Mouse (Mus musculus) heart, postnatal 25 days (tissue): ENCODE data around the gene Cfc1. TPM values are rescaled to one million over a fixed set of nuclear protein-coding genes. Genes with fewer than 3 reads are reported as not detected.

ENCODE experiments used
- DNase-seq: peaks from one replicate; pipeline ENCODE4 v3.0.0; 2022; ENCODE audit warnings: low spot score
- intact Hi-C: fragments of 180-260 bp; cut with DNase I; formaldehyde crosslinking; loops from one replicate; pipeline ENCODE4 v1.15.1; 2025
- total RNA-seq, 2 experiments: library from RNA; stranded (reverse); gene quantifications; 2 replicates each; pipeline ENCODE4 v1.2.3; 2021

The Cfc1 gene
- total RNA-seq, 2 experiments from 2014 or later = not detected

- intact Hi-C loops = no loop called here
- DNase-seq = no peak
Measured at GRCm38 (mm10) chr1:34536767-34537485, 1.5 kb downstream of the Cfc1 start.

- intact Hi-C loops = no loop called here
- DNase-seq = no peak
Measured at GRCm38 (mm10) chr1:34547074-34547473, 11.6 kb downstream of the Cfc1 start.

DNA sequence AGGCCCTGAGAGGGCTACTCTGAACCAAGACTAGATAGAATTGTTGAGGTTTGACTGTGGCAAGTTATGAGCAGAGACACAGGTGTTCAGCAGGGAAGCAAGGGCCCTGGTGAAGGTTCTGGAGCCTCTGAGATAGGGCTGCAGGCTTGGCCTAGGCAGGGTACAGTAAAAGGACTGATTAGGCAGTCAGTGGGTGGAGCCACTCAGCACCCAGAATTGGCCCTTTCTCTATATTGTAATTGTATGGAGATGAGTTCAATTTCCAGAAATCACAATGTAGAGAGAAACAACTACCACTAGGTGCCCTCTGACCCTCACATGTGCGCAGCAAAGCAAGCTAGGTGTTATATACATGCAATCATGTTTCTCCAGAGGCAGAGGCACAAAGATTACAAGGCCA is 18.2 kb downstream of the Cfc1 start:
- intact Hi-C loops = no loop called here
- no peak for DNase-seq

GRCm38 (mm10) chr1:34554275-34554674 is 18.8 kb downstream of the Cfc1 start:
- intact Hi-C loops = no loop called here
- no peak for DNase-seq

DNA sequence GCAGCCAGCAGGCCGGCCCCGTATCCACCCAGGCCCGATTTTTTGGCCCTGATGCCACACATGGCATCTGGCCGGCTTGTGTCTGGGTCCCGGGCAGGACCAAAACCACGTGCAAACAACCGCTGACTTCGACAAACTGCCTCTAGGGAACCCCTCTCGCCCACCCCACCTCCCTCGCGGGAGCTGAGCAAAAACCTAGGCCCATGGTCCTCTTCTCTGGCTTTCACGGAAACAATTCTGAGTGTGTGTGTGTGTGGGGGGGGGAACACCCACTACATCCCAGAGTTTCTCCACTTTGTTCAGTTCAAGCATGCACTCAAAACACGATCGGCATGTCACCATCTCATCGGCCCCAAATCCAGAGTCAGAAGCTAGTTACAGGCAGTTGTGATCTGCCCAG is 25.4 kb downstream of the Cfc1 start, which contains the start of gene Prss40:
TSS of gene Prss40 (minus strand) at position 101 of the 400 bp plus-strand sequence.
- intact Hi-C loops = no loop called here
- no peak for DNase-seq

GRCm38 (mm10) chr1:34564383-34565045 is 29.1 kb downstream of the Cfc1 start:
- DNase-seq = no peak
- intact Hi-C loops = no loop called here

- intact Hi-C loops = no loop called here
- no peak for DNase-seq
Measured at GRCm38 (mm10) chr1:34568120-34568519, 32.7 kb downstream of the Cfc1 start.

- intact Hi-C loops = no loop called here
- no peak for DNase-seq
Measured at GRCm38 (mm10) chr1:34569876-34570275, 34.4 kb downstream of the Cfc1 start.

GRCm38 (mm10) chr1:34571431-34571830 is 36.0 kb downstream of the Cfc1 start:
- no peak for DNase-seq
- intact Hi-C loops = no loop called here

- intact Hi-C loops = no loop called here
- no peak for DNase-seq
Measured at GRCm38 (mm10) chr1:34573221-34573620, 37.8 kb downstream of the Cfc1 start.

DNA sequence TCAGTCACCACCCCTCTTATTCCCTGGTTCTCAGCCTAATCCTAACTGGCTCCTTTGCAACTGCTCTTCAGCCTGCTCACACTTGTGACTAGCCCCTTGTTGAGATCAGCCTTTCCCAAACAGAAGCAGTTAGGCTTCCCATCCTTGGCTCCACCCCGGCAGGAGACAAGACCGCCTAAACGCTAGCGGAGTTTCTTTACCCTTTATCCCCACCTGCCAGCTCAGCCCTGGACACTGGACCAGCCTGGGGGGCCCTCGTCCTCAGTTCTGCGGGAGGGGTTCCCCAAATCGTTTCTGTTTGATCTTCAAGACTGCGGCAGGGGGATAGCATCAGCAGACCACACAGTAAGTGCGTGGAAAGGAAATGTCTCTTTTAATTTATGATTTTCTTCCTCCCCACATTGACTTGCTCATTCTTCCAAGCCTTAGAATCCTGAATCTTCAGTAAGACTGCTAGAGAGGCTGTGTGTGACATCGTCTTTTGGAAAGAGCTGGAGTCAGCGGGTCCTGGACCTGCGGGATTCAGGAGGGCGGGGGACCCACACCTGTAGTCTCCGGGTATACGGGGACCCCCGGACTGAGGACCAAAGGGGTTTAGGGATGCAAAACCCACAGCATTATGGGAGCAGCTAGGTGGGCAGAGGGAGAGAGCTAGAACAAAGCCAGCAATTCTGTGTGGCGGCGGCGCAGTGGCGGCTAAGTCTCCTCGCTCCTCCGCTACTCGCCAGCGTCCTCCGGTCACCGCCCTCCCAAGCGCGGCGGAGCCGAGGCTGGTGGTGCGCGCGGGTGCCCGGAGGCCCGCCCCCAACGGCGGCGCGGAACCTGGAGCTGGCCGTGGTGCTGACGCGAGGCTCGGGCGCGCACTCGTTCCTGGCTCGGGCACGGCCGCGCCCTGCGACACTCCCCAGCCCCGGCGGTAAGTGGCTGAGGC is 43.7 kb downstream of the Cfc1 start, which contains the start of gene Amer3:
TSS of gene Amer3 (plus strand) at position 807 of the 931 bp plus-strand sequence.
- intact Hi-C loops = no loop called here

DNA sequence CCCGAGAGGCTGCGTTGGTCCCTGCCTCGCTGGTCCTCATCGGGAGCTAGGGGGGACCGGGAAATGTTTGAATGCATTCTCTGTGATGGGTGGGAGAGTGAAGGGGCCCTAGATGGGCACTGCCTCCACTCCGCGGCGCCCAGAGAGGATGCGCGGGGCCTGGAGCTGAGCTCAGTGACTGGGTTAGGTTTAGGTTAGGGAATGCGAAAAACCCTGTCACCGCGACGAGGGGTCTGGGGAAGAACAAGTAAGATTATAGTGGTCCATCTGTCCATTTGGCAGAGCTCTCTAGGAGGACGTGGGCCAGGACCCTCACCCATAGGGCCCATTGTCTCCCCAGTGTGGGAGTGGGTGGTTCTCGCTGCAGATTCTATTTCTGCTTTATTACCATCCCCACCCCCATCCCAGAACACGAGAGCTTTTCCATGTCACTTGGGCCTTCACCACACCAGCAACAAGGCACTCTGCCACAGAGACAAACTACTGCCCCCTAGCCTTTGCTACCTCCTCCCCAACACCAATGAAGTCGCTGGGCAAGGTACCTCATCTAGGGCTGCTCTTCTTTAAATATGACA is 44.4 kb downstream of the Cfc1 start:
- no peak for DNase-seq
- intact Hi-C loops = no loop called here

More for the DNA sequence above, 43.7 kb downstream of the Cfc1 start, which contains the start of gene Amer3:
- no peak for DNase-seq

GRCm38 (mm10) chr1:34582218-34582617 is 46.8 kb downstream of the Cfc1 start:
- intact Hi-C loops = no loop called here
- DNase-seq = no peak

DNA sequence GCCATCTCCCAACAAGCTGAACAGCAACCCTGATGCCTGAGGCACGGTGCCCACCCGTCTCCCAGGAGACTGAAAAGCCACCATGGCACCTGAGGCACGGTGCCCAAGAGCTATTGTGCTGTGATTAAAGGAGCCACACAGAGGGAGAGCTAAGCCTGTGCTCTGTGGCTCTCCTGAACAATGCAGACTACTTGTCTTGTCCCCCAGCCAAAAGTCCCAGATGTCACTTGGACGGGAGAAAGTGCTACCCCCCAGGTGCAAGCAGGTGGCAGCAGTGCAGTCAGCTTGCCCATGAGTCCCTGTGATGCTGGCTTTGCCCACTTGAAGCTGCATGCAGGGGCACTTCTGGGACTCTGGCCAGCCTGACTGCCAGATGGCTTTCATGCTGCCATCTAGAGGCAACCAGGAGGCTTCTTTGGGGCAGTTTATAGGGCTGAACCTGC is 48.4 kb downstream of the Cfc1 start:
- intact Hi-C loops = no loop called here
- no peak for DNase-seq

GRCm38 (mm10) chr1:34584736-34585135 is 49.3 kb downstream of the Cfc1 start:
- no peak for DNase-seq
- intact Hi-C loops = no loop called here

DNA sequence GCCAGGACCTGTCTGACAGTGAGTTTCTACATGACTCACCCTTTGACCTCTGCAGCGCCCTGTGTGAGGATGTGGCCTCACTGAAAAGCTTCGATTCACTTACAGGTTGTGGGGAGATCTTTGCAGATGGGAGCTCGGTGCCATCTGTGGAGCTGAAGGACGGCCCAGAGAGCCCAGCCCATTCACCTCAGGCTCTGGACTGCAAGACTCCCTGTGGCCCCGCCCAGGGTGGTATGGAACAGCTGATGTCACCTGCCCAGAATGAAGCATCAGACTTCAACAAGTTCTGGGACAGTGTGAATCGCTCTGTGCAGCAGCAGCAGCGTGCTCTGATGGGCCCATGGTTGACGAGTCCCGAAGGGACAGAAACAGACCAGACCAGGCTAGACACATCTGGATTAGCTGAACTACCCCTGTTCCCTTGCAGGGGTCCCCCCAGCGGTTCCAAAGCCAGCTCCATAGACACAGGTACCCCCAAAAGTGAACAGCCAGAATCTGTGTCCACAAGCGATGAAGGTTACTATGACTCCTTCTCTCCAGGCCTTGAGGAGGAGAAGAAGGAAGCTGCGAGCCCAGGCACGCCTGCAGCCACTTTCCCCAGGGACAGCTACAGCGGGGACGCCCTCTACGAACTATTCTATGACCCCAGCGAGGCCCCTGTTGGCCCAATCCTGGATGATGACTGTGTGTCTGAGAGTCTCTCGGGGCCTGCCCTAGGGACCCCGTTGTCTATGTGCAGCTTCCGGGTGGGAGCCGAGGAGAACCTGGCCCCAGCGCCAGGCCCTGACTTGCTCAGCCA is 52.0 kb downstream of the Cfc1 start:
- DNase-seq = no peak
- intact Hi-C loops = no loop called here
